Mouse (Mus musculus) cerebellum, postnatal 4 days (tissue): ENCODE measurements around the gene Slc35e2.
"Not testable (repeated sequence)": the region's sequence is repeated elsewhere in the genome, so short reads cannot be mapped to it uniquely, and the experiment has no call there.

Source experiments
- DNase-seq, 2 experiments: peaks; one replicate each; pipeline ENCODE4 v3.0.0; 2022; ENCODE audit warnings: low spot score in 2 of 2, mixed read lengths in 1 of 2

Gene Slc35e2

DNA sequence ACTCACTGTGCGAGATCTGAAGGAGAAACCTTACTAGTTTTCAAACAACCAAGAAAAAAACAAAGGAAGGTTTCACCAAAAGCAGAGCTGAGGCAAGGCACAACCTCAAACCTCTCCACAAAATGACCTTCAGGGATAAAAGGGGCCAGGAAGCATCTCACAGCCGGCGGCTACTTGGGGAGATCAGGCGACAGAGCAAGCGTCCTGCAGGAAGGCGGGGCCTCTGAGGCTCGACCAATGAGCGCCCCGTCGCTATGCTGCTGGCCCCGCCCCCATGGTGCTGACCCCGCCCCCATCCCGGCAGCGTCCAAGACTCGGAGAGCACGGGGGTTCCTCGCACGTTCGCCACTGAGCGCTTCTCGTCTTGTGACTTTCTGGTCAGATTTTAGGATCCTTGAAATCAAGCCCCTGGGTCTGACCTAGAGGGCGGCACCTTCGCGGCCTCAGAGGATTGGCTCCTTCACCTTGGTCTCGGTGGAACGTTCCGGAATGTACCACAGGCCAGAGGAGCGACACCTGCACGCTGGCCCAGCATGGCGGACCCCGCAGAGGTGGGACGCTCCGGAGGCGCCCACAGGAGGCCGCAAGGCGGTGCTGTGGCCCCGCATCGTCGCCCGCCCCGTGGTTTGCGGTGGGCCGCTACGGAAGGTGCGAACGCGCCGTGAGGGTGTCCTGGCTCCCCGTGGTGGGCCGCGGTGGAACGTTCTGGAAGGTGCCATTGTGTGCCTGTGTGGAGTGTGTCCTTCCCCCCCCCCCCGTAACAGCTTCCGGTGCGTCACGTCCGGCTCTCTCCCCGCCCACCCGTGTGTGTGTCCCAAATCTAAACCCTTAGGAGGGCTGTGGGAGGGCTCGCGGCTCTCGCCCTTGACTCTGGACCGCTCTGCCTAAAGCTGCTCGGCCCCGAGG is at the start of gene Slc35e2:
TSS of gene Slc35e2 (plus strand) at position 326 of the 906 bp plus-strand sequence.
- DNase-seq, result peak; percentile 84 to 98

- DNase-seq, result no peak
These were observed 48.2 kb upstream of the Slc35e2 start for GRCm38 (mm10) chr4:155552917-155553532.

- no peak for DNase-seq
These were observed 46.3 kb upstream of the Slc35e2 start for GRCm38 (mm10) chr4:155554880-155555279.

DNA sequence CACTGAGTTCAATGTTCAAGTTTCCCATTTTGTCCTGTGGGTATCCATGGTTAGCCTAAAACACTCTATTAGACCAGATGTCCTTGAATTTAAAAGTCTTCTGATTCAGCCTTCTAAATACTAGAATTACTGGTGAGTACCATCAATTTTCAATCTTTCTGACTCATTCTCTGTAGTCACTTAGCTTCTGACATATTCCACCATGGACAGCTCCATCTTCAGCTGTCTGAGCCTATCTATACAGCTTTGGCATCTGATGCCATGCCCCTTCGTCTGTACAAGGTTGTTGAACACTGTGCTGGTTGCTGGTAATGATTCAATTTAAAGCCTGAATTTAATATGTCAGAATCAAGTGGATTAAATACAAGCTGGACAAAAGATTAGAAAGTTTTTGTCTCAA is 45.8 kb upstream of the Slc35e2 start:
- DNase-seq, result no peak

- DNase-seq, result no peak
These were observed 41.8 kb upstream of the Slc35e2 start for GRCm38 (mm10) chr4:155559454-155559853.

- no peak for DNase-seq
These were observed 40.3 kb upstream of the Slc35e2 start for GRCm38 (mm10) chr4:155560932-155561331.

DNA sequence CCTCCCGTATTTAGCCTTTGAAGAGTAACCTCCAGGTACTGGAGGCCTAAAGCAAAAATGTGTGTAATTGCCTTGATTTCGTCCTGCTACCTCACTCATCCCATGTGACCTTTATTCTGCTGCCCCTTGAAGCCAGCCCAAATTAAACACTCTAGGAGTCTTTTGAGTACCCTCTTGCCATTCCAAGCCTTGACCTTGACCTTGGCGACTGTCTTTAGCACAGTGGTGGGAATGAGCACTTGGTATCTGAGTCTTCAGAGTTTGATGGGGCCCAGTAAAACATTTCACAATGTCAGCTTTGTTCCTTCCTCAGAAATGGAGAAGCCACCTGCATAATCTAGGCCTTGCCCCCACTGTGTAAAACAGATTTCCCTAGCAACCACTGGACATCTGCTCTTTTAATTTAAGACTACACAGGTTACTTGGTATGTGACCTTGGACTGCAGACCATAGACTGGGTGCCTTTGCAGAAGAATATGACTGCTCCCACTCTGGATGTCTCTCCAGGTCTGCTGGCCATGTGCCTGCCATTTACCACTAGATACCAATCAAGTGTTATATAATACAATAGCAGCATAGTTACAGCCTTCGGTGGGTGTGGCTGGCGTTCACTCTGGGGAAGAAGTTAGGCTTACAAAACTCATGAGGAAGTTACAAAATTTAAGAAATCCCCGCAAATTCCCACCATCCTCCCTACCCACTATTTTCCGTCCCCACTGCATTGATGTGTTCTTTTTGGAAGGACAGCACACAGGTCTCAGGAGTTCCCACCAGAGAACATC is 39.4 kb upstream of the Slc35e2 start, which contains the start of gene Nadk:
TSS of gene Nadk (plus strand) at position 718 of the 782 bp plus-strand sequence.
- no peak for DNase-seq

GRCm38 (mm10) chr4:155562725-155563399 is 38.4 kb upstream of the Slc35e2 start:
- DNase-seq, result peak; percentile 44 to 72

DNA sequence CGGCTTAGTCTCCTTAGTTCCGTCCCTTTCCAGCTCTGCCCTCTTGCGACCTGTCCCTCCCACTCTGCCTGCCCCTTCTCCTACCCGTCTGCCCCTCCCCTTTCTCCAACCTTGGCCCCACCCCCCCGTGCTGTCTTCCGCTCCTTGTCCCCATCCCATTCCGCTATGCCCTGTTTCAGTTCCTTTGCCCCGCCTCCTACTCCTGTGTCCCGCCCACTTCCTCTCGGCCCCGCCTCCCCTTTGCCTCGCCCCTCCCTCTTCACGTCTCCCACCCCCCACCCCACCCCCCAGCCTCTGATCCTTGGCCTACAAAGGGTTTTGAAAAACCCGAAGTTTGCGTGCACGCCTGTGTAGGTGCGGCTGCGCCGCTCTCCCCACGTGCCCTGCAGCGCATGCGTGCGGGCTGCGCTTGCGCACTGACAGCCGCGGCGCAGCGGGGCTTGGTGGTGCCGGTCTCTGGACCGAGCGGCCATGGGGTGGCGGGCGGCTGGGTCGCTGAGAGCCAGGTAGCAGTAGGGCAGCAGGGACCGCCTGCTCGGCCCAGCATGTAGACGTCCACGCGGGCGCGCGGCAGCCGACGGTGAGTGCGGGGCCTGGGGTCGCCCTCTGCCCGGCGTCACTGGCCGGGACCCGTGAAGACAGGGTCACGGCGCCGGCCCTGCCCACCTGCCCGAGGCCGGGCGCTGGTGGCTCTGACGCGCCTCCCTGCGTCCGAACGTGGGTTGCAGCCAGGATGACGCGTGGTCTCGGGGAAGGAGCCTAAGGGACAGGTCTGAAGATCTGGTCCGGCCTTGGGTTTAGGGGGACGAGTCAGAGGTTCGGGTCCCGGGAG is 37.6 kb upstream of the Slc35e2 start:
- peak; percentile 76 to 94 for DNase-seq

- DNase-seq, result no peak
These were observed 36.7 kb upstream of the Slc35e2 start for GRCm38 (mm10) chr4:155564315-155565069.

- no peak for DNase-seq
These were observed 34.7 kb upstream of the Slc35e2 start for GRCm38 (mm10) chr4:155566555-155566954.

GRCm38 (mm10) chr4:155568170-155568569 is 33.0 kb upstream of the Slc35e2 start:
- DNase-seq, result no peak

- DNase-seq, result no peak
These were observed 32.4 kb upstream of the Slc35e2 start for GRCm38 (mm10) chr4:155568632-155569370.

- no peak for DNase-seq
These were observed 31.4 kb upstream of the Slc35e2 start for GRCm38 (mm10) chr4:155569818-155570217.

- not testable (repeated sequence) for DNase-seq
These were observed 30.9 kb upstream of the Slc35e2 start for GRCm38 (mm10) chr4:155570315-155570714.

GRCm38 (mm10) chr4:155571442-155571841 is 29.8 kb upstream of the Slc35e2 start:
- DNase-seq, result no peak

- DNase-seq, result no peak
These were observed 28.1 kb upstream of the Slc35e2 start for GRCm38 (mm10) chr4:155573155-155573554.

DNA sequence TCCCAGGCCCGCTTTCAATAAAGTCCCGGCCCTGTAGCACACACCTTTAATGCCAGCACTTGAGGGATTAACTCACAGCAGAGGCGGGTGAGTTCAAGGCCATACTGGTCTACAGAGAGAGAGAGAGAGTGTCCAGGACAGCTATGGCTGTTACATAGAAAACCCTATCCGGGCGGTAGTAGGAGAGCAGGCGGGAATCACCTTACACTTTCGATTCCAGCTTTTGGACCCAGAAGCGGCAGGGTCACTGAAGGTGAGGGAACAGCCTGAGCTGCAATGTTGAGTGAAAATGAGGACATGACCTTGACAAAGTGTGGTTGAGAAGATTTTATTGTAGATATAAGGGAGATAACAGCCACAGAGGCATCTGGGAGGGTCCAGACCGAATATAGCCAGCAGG is 27.3 kb upstream of the Slc35e2 start:
- DNase-seq, result no peak

DNA sequence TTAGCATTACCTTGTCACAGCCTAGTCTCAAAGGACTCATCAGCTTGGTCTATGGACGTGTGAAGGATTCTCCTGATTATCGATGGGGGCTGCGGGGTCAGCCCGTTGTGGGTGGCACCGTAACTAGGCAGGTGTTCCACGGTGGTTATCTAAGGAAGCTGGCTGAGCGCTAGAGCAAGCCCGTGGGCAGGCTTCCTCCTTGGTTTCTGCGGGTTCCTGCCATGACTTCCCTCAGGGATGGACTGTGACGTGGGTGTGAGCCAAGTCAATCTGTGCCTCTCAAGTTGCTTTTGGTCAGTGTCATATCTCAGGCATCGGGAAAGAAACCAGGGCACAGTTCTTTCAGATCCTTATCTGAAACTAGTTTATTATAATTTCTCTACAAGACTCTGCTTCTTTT is 26.3 kb upstream of the Slc35e2 start:
- DNase-seq, result no peak
